Mouse (Mus musculus) heart, postnatal 0 days (tissue): ENCODE measurements around the gene Ocln.

ENCODE experiments used
- CTCF ChIP-seq: IDR thresholded peaks from 2 replicates; pipeline ENCODE4 v1.5.1; 2016; ENCODE audit warnings: antibody characterized with exemption, control low read depth, low read depth
- EP300 ChIP-seq: IDR thresholded peaks from 2 replicates; pipeline ENCODE4 v1.6.1; 2016; ENCODE audit warnings: antibody characterized with exemption, low read depth

DNA sequence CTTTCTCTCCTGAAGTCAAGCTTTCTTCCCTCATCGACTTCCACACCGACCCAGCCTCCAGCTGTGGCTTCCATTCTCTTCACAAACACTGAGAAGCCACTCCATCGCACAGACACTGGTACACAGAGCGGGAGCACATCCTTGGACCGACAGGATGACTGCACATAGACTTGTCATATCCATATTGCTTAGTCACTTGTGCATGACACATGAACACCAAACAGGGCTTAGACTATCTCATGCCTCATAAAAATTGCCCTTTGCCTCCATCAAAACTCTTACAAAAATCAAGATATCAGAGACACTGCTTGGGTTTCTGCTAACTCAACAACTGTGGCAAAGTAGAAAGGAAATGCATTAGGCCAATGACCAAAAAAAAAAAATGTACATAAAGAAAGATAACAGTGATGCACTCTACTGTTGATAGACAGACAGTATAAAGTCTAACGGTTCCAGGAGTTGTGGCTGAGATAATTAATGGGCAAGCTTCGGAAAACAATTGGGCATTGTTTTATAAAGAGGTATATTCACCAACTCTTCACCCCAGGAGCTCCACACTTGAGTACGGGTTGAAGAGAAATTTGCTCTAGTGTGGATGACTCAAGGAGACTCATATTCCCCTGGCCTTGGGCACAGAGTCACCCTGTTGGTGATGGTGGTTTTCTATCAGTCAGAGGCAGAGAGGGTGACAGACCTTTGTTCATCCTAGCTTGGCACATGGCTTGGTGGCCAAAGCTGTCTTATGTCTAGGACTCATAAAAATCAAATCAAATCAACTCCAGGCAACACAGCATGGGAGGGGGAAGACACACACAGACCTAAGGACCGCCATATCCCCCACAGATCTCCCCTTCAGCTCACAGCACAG is 30.6 kb downstream of the Ocln start:
- TF ChIP-seq CTCF (no peak), EP300 (no peak)
